Mouse (Mus musculus) liver, postnatal 0 days (tissue): ENCODE results near the gene Ick. TPM values are rescaled to one million over a fixed set of nuclear protein-coding genes. Genes with fewer than 3 reads are reported as not detected.
A peak's percentile ranks its signal among the peaks of the same experiment; 100 is the strongest.

Experiments
- ATAC-seq: fragments of 200-750 bp; cut with Nextera tagmentation; 2 replicates; pipeline ENCODE4 v1.8.0; 2017; ENCODE audit warnings: mild to moderate bottlenecking, moderate library complexity
- DNase-seq: peaks from one replicate; pipeline ENCODE4 v3.0.0-alpha.2; 2016
- H3K27ac ChIP-seq: fragments of 300-500 bp; sonication (generic); 2 replicates; pipeline ENCODE4 v1.5.1; 2014; ENCODE audit warnings: antibody characterized with exemption, moderate library complexity, mild to moderate bottlenecking, low read depth
- H3K27me3 ChIP-seq: fragments of 300-500 bp; sonication (generic); 2 replicates; pipeline ENCODE4 v1.6.1; 2014; ENCODE audit warnings: low read length, control low read depth, mixed read lengths; ENCODE audit not compliant: insufficient read depth
- H3K36me3 ChIP-seq: fragments of 300-500 bp; sonication (generic); replicated peaks from 2 replicates; pipeline ENCODE4 v1.6.1; 2014; ENCODE audit warnings: mild to moderate bottlenecking, control low read depth, low read length, moderate library complexity, mixed read lengths; ENCODE audit not compliant: insufficient read depth
- H3K4me1 ChIP-seq: fragments of 300-500 bp; sonication (generic); 2 replicates; pipeline ENCODE4 v1.6.1; 2014; ENCODE audit warnings: antibody characterized with exemption, mild to moderate bottlenecking, control low read depth; ENCODE audit not compliant: insufficient read depth
- H3K4me2 ChIP-seq: fragments of 300-500 bp; sonication (generic); 2 replicates; pipeline ENCODE4 v1.6.1; 2014; ENCODE audit warnings: low read depth, mild to moderate bottlenecking, low read length, moderate library complexity, mixed read lengths
- H3K4me3 ChIP-seq: fragments of 300-500 bp; sonication (generic); 2 replicates; pipeline ENCODE4 v1.5.1; 2014; ENCODE audit warnings: low read depth, low read length
- H3K9ac ChIP-seq: fragments of 300-500 bp; sonication (generic); replicated peaks from 2 replicates; pipeline ENCODE4 v1.6.1; 2014; ENCODE audit warnings: mild to moderate bottlenecking, moderate library complexity
- H3K9me3 ChIP-seq: fragments of 300-500 bp; sonication (generic); 2 replicates; pipeline ENCODE4 v1.6.1; 2016; ENCODE audit warnings: mild to moderate bottlenecking, control low read depth, low read length, mixed read lengths
- CTCF ChIP-seq: sonication (generic); IDR thresholded peaks from 2 replicates; pipeline ENCODE4 v1.5.1; 2016; ENCODE audit warnings: antibody characterized with exemption, low read depth
- EP300 ChIP-seq: IDR thresholded peaks from 2 replicates; pipeline ENCODE4 v1.6.1; 2016; ENCODE audit warnings: antibody characterized with exemption, low read depth, mild to moderate bottlenecking
- WGBS: fragments of 180-500 bp; shearing (Covaris S2); extraction: QIAGEN DNeasy Blood & Tissue Kit; methylation state at CpG from one replicate; pipeline ENCODE4 v1.1.7; 2014; ENCODE audit not compliant: insufficient replicate concordance; 5-methylcytosine and 5-hydroxymethylcytosine counted together
- polyA plus RNA-seq: library from polyadenylated mRNA; unstranded; fragments of >200 nt; fragmentation: Nextera tagmentation; extraction: Ambion mirVana; gene quantifications from 2 replicates; pipeline ENCODE4 v1.2.1, GENCODE M21; 2015

Ick gene
- polyA plus RNA-seq, 1 experiment from 2014 or later = 5.3 TPM

GRCm38 (mm10) chr9:78117690-78118089 lies 8.7 kb downstream of the Ick start:
- Histone ChIP-seq H3K27ac (peak overlapping the region; percentile 85), H3K4me2 (0 out of 2 replicates have a peak overlapping the region, but pooled peaks have one; percentile 18), H3K36me3 (no peaks in the 10 kb centered on the region), H3K4me1 (peaks cover 20% of the 10 kb centered on the region), H3K4me3 (no peak overlapping the region), H3K9ac (no peak overlapping the region), H3K27me3 (no peaks in the 10 kb centered on the region), H3K9me3 (no peaks in the 10 kb centered on the region)
- ATAC-seq (peak; percentile 78), DNase-seq (no peak)
- WGBS = 55% methylated on average over 2 of the region's 2 CpGs
- TF ChIP-seq CTCF = no peak
- no peak for TF ChIP-seq EP300

GRCm38 (mm10) chr9:78121358-78121757 lies 12.4 kb downstream of the Ick start:
- no peak for ATAC-seq
- peak overlapping the region; percentile 24 for H3K27ac ChIP-seq

GRCm38 (mm10) chr9:78121985-78122384 lies 13.0 kb downstream of the Ick start:
- H3K9ac ChIP-seq = no peak overlapping the region
- TF ChIP-seq EP300 (no peak), CTCF (no peak)
- no peaks in the 10 kb centered on the region for H3K36me3 ChIP-seq
- no peak overlapping the region for H3K4me2 ChIP-seq
- 56% methylated on average over 6 of the region's 6 CpGs for WGBS
- no peaks in the 10 kb centered on the region for H3K27me3 ChIP-seq
- no peaks in the 10 kb centered on the region for H3K9me3 ChIP-seq
- peak overlapping the region; percentile 24 for H3K27ac ChIP-seq
- H3K4me1 ChIP-seq = peaks cover 25% of the 10 kb centered on the region
- peak; percentile 43 for ATAC-seq
- no peak overlapping the region for H3K4me3 ChIP-seq
- no peak for DNase-seq

More at GRCm38 (mm10) chr9:78121358-78121757, 12.4 kb downstream of the Ick start:
- 73% methylated on average over 8 of the region's 8 CpGs for WGBS
- Histone ChIP-seq H3K9me3 (no peaks in the 10 kb centered on the region), H3K4me1 (peaks cover 25% of the 10 kb centered on the region), H3K4me3 (no peak overlapping the region), H3K9ac (no peak overlapping the region), H3K4me2 (no peak overlapping the region), H3K27me3 (no peaks in the 10 kb centered on the region), H3K36me3 (no peaks in the 10 kb centered on the region)
- TF ChIP-seq EP300 = no peak
- TF ChIP-seq CTCF = no peak
- DNase-seq = no peak

- no peak overlapping the region for H3K4me3 ChIP-seq
- H3K9me3 ChIP-seq = no peaks in the 10 kb centered on the region
- DNase-seq (no peak), ATAC-seq (no peak)
- H3K4me2 ChIP-seq = no peak overlapping the region
- no peaks in the 10 kb centered on the region for H3K36me3 ChIP-seq
- TF ChIP-seq CTCF (no peak), EP300 (no peak)
- WGBS = 70% methylated on average over 7 of the region's 7 CpGs
- H3K9ac ChIP-seq = no peak overlapping the region
- no peaks in the 10 kb centered on the region for H3K27me3 ChIP-seq
- 0 out of 2 replicates have a peak overlapping the region, but pooled peaks have one; percentile 24 for H3K27ac ChIP-seq
- H3K4me1 ChIP-seq = peaks cover 15% of the 10 kb centered on the region
Measured at GRCm38 (mm10) chr9:78122939-78123712, 14.1 kb downstream of the Ick start.

GRCm38 (mm10) chr9:78124297-78124696 lies 15.3 kb downstream of the Ick start:
- H3K36me3 ChIP-seq = no peaks in the 10 kb centered on the region
- ATAC-seq (no peak), DNase-seq (no peak)
- no peak overlapping the region for H3K9ac ChIP-seq
- H3K27me3 ChIP-seq = no peaks in the 10 kb centered on the region
- WGBS = 64% methylated on average over 6 of the region's 6 CpGs
- no peak overlapping the region for H3K4me2 ChIP-seq
- TF ChIP-seq CTCF (no peak), EP300 (no peak)
- no peak overlapping the region for H3K4me3 ChIP-seq
- no peaks in the 10 kb centered on the region for H3K9me3 ChIP-seq
- H3K4me1 ChIP-seq = peaks cover 14% of the 10 kb centered on the region
- H3K27ac ChIP-seq = no peak overlapping the region

- 77% methylated on average over 6 of the region's 6 CpGs for WGBS
- H3K27ac ChIP-seq = no peak overlapping the region
- TF ChIP-seq EP300 = no peak
- TF ChIP-seq CTCF = no peak
Measured at GRCm38 (mm10) chr9:78126007-78126406, 17.0 kb downstream of the Ick start.

More at GRCm38 (mm10) chr9:78126007-78126406, 17.0 kb downstream of the Ick start:
- Histone ChIP-seq H3K4me1 (peaks cover 14% of the 10 kb centered on the region), H3K4me3 (no peak overlapping the region), H3K36me3 (no peaks in the 10 kb centered on the region), H3K4me2 (no peak overlapping the region), H3K9ac (no peak overlapping the region), H3K27me3 (no peaks in the 10 kb centered on the region), H3K9me3 (no peaks in the 10 kb centered on the region)
- ATAC-seq (no peak), DNase-seq (no peak)
